Comparison of ENCODE assay signal across 10 mouse cellular contexts in the genomic region with DNA sequence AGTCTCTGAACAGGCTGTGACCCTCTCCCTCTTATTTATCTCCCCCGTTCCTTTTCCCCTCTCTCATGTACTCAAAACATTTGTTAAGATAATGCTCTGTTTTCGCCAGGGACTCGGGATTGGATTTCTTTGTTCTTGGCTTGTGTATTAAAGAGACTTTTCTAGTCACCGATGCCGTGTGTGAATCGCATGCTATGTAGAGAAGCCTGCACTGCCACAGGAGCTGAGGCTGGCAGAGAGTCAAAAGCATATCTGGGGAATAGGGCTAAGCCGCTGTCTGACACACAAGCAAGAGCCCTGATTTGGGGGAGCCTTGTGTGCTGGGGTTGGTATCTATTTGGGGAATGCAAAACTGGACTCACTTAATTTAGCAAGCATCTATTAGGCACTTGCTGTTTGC.
"Had no signal": no experiment of that assay in that cellular context is flagged by ENCODE, and none has a peak within 500 bp of the region (broad histone marks: within the 10 kb centered on the region; RNA-seq: fewer than 3 reads in every experiment).

No protein-coding gene starts in this region.

- H3K9ac ChIP-seq: limb, embryonic 13.5 days; liver, embryonic 14.5 days; stomach, embryonic 15.5 days had no signal

- H3K4me1 ChIP-seq: stomach, embryonic 15.5 days had no signal

- H3K27me3 ChIP-seq: limb, embryonic 13.5 days; stomach, embryonic 15.5 days had no signal

- H3K9me3 ChIP-seq: limb, embryonic 13.5 days; stomach, embryonic 15.5 days had no signal

- DNase-seq: kidney, adult 8-10 months; kidney, postnatal 25 days; layer of hippocampus, postnatal 36 days; lung, adult 18-20 months; right cerebral cortex, postnatal 14 days; thymus, adult 2 months; thymus, postnatal 36 days had no signal

- H3K27ac ChIP-seq: limb, embryonic 13.5 days; liver, embryonic 14.5 days; stomach, embryonic 15.5 days had no signal

- H3K4me3 ChIP-seq: limb, embryonic 13.5 days; stomach, embryonic 15.5 days had no signal

- H3K36me3 ChIP-seq: limb, embryonic 13.5 days; stomach, embryonic 15.5 days had no signal

- H3K4me2 ChIP-seq: limb, embryonic 13.5 days; stomach, embryonic 15.5 days had no signal
